Mouse (Mus musculus): Measurements from ENCODE around the gene Bricd5. TPM values are rescaled to one million over a fixed set of nuclear protein-coding genes. Genes with fewer than 3 reads are reported as not detected.
"Not testable (repeated sequence)": the region's sequence is repeated elsewhere in the genome, so short reads cannot be mapped to it uniquely, and the experiment has no call there.

The Bricd5 gene
- polyA plus RNA-seq (2015; fragmentation: Nextera tagmentation; extraction: Ambion mirVana) = 0.18 TPM in 1 of 2 replicates, not detected in the other

DNA sequence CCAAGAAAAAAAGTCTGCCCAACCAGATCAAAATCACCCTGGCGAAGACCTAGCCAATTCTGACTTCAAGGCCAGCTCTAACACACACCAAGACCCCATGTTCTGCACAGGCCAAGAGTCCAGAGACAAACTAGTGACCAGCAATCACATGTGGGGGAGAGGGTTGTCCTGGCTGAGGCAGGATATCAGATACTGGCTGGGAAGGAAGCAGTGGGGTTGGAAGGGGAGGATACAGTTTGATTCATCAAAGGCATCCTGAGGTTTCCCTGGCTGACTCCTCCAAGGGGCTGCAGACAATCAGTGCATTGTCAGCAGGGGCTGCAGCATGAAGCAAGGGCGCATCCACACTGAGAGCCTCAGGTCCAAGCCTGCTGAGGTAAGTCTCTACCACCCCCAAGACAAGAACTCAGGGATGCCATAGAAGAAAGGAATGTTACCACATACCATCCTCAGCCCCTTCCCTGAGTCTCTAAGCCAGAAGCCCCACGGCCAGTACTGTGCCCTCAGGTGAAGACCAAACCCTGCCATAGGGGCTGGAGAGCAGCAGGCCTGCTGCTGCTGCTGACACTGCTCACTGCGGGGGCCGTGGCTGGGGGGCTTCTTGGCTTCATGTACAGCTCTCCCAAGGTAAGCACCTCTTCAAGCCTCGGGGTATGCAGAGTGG, at the start of gene Bricd5:
Gene Bricd5, plus strand, starts transcription at position 273 of the 664 bp plus-strand sequence.
- DNase-seq (ENCODE audit: low spot score) = no peak

DNA sequence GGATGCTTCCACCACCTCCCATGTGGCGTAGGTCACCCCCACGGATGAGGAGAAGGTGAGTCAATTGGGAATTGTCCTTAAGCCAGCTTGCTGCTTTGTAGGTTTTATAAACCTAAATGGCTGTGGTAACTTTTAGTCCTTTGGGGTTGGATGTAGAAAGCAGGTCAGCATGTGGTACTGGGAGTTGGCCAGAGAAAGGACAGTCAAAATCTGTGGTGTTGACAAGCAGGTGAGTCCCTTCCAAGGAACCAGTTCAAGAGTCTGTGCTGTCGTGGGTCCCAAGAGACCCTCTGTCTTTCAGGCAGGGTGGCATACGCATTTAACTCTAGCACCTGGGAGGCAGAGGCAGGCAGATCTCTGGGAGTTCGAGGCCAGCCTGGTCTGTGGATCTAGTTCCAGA, 49.2 kb upstream of the Bricd5 start:
- DNase-seq (ENCODE audit: low spot score) = no peak

DNA sequence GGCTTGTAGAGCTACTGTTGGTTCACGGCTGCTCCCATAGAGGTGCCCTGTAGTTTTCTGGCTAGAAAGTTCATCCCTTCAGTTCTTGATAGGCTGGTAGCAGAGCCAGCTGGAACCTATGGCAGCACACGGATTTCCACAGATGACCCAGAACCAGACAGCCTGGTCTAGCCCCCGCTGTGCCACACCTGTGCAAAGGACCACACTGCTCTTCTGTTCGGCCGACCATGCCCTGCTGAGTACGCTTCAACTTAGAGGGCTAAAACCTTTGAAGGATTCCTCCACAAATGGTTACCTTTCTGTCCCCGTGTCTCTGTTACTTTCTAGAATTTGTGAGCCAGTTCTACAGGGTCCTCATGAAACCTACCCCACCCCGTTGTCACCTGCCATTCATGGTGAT, 48.4 kb upstream of the Bricd5 start:
- DNase-seq (ENCODE audit: low spot score) = not testable (repeated sequence)

DNA sequence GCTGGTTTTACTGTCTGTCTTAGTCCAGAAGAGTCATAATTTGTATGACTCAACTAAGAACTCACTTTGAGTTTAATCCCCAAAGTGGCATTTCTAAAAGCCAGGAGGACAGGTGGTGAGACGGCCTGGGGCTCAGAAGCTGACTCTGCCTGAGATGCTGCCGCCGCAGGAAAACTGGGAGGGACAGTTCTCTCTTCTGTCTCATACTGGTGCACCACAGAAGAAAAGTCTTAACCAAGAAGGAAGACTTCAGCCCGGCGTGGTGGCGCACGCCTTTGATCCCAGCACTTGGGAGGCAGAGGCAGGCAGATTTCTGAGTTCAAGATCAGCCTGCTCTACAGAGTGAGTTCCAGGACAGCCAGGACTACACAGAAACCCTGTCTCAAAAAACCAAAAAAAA, 47.8 kb upstream of the Bricd5 start:
- DNase-seq (ENCODE audit: low spot score) = no peak

DNA sequence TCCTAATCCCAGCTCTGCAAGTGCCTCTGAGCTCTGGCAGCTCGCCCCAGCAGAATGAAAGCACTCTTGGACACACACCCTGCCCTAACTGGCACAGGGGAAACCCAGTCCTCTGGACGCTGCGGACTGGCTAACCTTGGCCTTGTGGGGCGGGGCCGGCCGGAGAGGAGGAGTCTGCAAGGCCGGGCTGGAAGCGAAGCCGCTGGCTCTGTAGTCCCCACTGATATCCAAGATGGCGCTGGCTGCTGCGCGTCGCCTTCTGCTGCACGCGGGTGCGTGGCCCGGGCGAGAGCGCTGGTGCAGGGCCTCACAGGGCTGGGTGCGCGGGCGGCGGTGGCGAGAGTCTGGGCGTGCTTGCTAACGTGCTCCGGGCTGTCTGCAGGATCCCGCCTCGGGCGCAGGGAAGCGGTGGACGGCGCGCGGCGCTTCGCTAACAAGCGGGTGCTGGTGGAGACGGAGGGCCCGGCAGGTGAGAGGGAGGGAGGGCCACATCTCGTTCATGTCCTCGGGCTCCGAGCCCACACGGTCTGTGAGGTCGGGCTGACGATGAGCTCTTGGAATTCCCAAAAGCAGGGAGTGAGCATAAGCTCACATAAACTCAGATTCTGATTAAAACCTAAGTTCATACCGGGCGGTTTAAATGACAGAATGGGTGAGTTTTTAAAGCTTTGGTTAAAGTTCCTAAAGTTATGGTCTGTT, 47.1 kb upstream of the Bricd5 start, which contains the start of gene Eci1:
Gene Eci1, plus strand, starts transcription at position 171 of the 699 bp plus-strand sequence.
- peak; percentile 64 for DNase-seq (ENCODE audit: low spot score)

DNA sequence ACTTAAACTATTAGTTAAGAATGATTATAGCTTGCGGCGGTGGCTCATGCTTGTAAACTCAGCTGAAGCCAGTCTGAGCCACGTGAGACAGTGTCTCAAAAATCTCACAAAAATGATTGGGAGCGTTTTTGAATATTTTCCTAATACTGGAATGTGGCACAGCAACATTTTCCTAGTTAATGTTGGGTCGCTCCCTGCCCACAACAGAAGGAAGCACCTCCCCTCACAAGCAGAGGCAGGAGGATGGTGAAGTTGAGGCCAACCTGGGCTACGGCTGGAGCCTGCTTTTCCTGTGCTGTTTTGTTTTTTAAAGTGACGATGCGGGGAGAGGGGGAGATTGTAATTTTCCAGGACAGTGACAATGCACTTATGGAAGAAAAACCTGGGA, 46.5 kb upstream of the Bricd5 start:
- no peak for DNase-seq (ENCODE audit: low spot score)

DNA sequence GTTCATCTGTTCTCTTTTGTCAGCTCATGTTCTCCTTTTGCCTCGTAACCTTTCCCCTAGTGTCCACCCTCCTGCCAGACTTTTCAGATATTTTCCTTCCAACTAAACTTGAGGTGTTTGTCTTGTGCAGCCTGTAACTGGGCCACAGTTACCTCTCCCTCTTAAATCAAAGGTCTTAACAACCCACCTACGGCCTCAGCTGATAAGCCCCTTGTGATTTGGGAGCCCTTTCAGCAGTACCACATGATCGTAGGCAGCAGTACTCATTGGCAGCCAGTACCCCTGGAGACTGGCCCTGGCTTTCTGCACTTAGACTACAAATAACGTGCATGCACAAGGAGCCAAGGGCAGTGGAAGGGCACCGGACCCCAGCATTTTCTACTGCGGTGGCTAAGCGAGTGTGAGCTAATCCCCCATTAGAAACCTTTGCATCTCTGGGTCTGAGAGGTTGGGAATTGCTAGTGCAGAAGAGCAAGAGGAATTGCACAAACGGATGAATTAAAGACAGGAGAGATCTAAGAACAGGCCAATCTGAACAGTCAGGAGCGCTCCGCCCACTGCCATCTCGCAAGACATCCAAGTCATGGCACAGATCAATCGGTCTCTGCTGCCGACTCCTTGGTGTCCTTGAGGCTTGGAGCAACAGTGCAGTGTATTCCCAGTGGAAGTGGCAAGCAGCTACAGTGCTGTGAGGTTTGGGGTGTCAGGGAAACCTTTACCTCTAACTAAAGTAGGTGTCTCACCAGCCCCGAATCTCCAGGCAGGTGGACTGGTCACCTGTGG, 44.3 kb upstream of the Bricd5 start:
- DNase-seq (ENCODE audit: low spot score) = no peak

DNA sequence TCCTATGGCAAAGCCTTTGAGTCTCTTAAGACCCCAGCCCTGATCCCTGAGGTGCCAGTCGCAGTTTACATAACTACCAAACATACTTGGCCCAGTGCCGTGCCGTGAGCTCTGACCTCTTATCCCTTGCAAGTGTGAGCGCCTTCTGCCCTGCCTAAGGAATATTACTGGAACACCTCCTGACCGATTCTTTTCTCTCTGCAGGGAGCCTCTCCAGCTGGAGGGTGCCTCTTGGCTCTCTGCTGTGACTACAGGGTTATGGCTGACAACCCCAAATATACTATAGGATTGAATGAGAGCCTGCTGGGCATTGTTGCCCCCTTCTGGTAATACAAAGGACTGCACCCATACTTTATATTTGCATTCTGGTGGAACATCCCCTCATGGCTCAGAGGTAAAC, 36.7 kb upstream of the Bricd5 start:
- peak; percentile 65 for DNase-seq (ENCODE audit: low spot score)

DNA sequence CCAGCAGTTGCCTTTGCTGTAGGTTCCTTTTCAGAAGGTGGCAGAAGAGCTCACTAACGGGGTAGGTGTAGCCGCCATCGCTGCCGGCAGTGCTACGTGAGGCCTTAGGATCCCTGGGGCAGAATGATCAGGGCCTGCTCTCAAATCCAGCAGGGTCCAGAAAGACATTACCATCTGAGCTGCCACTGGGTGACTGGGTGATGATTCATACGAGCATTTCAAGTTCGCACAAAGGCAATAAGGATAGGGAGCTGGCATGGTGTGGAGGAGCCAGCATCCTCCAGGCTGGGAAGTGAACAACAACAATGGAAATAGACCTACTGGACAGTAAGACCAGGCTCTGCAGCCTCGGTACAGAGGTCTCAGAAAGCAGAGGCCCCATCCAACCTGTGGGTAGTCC, 33.3 kb upstream of the Bricd5 start:
- no peak for DNase-seq (ENCODE audit: low spot score)

DNA sequence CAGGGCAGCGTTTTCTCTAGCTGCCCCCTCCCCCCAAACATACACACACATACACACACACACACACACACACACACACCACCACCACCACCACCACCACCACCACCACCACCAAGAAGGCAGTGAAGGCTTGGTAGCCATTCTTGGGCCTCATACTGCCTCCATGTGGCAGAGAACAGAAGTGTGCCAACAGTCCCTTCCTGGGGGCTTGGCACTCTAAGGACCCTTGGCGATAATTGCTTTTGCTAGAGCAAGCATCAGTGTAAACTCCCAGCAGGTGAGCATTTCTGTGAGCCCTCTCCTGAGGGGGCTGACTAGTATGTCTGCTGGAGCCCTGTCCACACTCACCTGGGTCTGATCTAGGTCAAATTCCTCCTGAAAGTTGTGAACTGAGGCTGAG, 32.5 kb upstream of the Bricd5 start:
- no peak for DNase-seq (ENCODE audit: low spot score)

DNA sequence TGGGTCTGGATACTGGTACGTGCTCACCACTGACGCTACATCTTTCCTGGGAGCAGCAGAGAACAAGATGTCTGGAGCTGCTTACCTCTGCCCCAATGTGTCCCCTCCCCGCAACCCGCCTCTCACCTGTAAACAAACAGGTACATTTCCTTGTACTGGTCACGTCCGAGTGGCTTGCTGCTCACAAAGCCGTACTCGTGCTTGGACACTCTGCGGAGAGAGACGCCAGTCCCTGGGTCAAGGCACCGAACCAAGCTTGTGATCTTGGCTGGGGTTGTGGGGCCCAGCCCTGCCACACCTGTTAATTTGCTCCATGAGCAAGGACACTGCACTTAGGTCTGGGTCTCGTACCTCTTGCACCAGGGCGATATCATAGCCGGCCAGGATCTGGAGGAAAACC, 31.6 kb upstream of the Bricd5 start:
- DNase-seq (ENCODE audit: low spot score) = no peak

DNA sequence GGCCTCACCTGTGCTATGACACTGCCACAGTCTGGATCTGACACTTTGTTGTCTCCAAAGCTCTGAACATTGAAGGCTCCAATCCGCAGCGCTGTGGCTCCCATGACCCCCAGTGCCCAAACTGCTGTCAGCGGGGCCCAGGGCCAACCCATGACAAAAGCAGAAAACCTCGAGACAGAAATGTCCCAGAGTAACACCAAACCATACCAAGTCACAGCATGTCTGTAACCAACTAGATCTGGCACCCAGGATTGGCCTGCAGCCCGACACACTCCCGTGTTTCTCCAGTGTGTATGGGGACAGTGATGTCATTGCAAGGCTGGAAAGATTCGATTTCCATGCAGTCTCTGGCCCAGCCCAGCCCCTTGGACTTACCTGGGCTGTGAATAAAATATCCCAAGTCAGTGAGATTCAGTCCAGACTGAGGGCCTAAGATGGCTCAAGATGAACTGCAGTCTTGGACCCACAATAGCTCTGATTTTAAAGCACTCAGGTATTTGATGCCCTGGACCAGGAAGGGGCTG, 31.0 kb upstream of the Bricd5 start, which contains the start of gene Dnase1l2:
Gene Dnase1l2, minus strand, starts transcription at position 474 of the 524 bp plus-strand sequence.
- no peak for DNase-seq (ENCODE audit: low spot score)

DNA sequence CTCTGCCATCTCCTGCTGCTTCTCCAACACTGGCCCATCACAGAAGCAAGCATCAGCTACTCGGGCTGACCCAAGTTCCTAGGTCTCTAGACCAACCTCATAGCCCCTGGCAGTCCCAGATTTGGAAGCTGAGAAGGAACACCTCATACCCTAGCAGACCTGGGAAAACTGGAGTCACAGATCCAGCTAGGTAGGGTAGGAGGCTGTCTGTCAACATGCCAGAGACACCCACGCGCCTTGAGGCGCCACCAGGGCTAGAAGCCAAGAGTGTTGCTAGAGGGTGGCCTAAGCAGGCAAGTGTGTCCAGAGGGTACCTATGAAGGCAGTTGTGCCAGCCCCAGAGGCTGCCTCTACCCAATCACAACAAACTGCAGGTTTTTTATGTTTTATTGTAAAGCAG, 30.3 kb upstream of the Bricd5 start:
- no peak for DNase-seq (ENCODE audit: low spot score)

DNA sequence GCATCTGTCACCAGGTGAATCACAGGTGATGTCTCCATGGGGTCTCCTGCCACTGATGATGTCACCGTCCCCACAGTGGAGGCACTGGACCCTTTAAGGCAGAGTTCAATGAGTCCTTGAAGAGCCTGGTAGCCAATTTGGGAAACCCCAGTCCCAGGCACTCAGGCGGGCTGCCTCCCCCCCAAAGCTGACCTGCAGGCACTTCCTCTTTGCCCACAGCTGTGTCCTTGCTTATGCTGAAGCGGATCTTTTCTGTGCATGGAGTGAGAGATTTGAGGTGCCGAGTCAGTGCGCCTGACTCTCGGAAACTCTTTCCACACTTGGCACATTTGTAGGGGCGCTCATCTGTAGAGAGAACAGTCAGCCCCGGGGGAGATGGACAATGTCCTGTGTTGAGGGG, 27.1 kb upstream of the Bricd5 start:
- no peak for DNase-seq (ENCODE audit: low spot score)

DNA sequence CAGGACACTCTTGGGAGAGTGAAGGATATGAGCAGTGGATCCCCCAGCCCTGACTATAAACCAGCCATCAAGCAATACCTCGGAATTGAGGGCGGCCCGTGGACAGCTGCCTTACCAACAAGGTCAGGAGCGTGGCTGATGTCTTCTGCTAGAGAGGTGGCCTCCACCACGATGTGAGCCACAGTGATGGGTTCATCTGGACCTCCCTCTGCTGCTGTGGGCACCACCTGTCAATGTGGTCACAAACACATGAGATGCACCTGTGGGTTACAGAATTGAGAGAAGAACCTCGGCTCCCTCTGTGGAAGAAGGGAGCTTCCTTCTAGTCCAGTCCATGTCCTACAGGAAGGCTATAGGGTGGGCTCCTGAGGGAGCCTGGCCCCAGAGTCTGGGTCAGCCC, 24.2 kb upstream of the Bricd5 start:
- DNase-seq (ENCODE audit: low spot score) = no peak

DNA sequence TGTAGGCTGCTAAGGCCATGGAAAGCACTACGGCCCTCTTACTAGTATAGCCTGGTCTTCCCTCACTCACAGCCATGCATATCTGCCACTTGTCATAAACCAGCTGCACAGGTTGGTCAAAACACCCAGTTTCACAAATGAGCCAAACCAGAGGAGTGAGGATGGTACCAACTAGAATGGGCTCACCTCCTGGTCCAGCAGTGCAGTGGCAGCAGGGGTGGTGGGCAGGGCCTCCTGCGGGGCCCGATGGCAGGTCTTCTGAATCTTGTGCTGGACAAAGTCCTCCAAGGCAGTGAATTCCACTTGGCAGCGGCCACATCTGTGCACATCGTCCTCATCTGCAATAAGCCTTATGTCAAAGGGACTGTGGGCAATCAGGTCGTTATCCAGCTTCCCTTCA, 22.5 kb upstream of the Bricd5 start:
- DNase-seq (ENCODE audit: low spot score) = no peak

DNA sequence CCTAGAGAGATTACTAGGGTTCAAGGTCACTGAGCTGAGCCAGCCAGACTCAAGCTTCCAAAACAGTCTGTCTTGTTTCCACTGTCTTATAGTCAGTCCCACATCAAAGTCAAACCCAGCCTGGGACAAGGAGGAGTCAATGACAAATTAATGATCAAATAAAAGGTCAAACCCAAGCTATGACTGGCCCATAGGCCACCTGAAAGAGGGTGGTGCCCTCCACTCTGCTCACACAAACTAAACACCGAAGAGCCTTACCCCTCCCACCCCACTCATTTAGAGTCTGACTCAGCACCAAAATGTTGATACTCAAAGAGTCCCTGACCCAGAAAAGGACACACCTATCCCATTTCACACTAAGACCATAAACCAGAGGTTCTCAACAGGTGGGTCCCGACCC, 20.3 kb upstream of the Bricd5 start:
- no peak for DNase-seq (ENCODE audit: low spot score)

DNA sequence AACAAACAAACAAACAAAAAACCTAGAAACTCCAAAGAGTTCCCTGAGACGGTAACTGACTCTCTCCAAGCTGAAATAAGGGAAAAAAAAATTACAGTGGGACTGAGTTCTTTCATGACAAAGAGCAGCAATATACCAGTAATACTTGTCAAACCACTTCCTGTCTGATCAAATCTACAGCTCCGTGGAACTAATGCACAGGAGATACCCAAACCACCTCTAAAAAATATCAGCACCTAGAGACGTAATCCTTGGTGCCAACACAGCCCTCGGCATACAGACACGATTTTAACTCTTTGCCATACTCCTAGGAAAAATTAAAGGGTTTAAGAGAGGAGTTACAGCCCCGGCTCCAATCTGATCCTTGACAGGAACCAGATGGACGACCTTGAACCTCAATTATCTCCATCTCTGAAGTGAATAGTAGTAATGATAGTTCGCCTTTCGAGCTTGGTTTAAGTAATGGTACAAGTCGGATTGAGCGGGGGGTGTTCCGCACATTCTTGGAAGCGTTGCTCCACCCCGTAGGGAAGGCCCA, 19.4 kb upstream of the Bricd5 start:
- peak; percentile 33 for DNase-seq (ENCODE audit: low spot score)

DNA sequence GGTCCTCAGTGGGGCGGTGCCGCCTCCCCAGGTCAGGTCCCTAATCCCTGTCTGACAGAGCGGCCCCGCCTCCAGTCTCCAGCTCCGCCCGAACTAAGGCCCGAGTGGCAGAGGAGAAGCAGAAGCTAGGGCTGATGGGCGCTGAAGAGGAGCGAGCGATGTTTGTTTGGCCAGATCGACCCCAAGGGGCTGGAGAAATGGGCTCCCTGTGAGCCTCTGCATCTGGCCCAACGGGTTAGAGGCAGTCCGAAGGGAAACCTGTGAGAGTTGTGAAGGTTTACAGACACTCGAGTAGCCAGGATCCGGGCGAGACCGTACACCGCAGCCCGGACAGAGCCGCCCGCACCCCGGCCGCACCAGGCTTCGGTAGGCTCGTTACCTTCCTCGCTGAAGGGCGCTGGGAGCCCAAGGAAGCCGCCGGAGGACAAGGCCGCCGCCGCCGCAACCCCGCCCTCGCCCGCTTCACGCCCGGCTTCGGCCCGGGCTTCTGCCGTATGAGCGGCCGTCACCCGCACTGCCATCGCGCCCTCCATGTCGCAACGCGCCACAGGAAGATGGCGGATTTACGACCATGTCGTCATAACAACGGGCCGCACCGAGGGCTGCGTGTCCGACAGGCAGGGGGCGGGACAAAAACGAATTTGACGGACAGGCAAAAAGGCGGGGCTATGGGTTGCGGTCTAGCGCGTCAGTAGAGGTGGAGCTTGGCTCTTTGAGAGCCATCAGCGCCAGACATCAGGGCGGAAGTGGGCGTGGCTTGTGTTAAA, 18.7 kb upstream of the Bricd5 start:
- peak; percentile 99 for DNase-seq (ENCODE audit: low spot score)

DNA sequence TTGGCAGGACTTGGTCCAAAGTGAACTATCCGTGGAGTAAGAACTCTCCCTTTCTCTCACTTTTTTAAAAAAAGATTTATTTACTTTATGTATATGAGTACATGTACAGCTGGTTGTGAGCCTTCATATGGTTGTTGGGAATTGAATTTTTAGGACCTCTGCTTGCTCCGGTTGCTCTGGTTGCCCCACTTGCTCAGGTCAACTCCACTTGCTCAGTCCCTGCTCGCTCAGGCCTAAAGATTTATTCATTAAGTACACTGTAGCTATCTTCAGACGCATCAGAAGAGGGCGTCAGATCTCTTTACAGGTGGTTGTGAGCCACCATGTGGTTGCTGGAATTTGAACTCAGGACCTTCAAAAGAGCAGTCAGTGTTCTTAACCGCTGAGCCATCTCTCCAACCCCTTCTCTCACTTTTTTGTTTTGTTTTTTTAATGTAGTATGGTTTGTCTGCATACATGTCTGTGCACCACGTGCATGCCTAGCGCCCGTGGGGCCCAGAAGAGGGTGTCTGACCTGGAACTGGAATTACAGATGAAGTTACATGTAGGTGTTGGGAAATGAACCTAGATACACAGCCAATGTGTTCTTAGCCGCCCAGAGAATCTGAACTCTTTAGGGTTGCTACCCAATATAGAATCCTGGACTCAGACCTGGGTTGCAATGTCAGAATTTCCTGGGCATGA, 18.0 kb upstream of the Bricd5 start:
- DNase-seq (ENCODE audit: low spot score) = not testable (repeated sequence)

Measured in thymus, postnatal 0 days (tissue).